Mouse (Mus musculus) spleen, adult 12 weeks (tissue): ENCODE measurements around the gene Hapln1.

Source experiments
- DNase-seq: peaks from one replicate; pipeline ENCODE4 v3.0.0; 2022; ENCODE audit warnings: low spot score

The Hapln1 gene

DNA sequence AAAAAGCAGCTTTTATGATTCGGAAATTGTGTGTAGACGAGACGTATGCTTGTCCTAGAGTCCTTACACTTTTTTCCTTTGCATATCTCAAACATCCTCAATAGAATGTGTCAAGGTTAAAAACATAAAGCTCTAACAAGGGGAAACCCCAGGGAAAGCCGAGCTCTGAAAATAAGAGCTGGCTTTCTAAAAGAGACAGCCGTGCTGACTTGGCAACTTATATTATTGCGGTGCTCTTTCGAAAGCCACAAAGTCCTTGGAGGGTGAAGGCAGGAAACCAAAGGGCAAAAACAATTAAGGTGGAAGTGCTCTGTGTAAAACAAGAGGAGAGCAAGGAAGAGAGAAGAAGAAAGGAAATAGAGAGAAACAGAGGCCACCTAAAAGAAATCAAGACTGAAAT is 60.9 kb downstream of the Hapln1 start:
- DNase-seq: no peak

DNA sequence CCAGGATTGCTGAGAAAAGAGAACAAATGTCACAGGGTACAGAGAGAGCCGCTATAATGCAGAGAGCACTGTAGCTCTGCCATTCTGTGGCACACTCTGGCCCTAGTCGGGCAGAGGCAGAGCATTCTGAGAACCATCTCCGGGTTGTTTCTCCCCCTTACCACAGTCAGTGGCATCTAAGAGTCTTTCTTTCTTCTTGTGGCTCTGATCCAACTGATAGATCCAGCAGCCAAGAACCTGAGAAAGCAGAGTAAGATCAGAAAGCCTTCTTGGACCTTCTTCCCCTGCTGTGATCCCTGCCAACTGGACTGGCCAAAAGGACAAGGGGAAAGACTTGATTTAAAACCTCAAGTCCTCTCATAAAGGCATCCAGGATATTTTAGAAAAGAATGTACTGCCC is 63.7 kb downstream of the Hapln1 start:
- DNase-seq: no peak

DNA sequence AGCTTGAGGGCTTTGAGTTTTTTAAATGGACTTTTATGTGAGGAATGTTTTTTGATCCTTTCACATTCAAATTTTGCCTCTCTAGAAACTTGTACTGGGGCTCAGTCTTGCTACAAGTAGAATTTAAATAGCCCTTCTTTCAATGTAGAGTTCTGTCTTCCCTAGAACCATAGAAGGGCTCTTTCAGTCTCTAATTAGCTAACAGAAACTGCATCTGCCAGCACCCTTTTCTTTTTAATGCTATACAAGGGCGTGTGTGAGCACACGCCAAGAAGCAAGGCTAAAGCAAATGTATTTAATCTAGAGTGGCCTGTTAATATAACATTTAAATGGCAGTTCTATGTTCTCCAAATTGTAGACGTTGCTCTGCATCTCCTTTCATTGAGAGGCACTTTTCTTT is 67.8 kb downstream of the Hapln1 start:
- DNase-seq: no peak

DNA sequence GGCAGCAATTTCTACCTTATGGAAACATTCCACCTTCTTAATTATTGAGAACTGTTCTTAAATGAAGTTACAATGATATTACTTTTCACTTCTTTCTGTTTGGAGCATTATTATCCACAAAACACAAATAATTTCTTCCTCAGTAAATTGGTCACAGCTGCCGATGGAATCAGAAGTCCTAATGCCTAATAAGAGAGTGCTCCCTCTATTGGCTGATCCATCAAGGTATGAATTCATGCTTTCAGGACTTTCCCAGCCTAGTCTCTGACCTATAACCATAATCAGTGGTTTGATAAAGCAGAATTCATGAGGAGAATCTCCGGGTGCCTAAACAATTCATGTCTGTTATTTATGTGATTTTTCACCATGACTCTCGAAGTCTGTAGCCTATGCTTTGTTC is 79.5 kb downstream of the Hapln1 start:
- DNase-seq: no peak

DNA sequence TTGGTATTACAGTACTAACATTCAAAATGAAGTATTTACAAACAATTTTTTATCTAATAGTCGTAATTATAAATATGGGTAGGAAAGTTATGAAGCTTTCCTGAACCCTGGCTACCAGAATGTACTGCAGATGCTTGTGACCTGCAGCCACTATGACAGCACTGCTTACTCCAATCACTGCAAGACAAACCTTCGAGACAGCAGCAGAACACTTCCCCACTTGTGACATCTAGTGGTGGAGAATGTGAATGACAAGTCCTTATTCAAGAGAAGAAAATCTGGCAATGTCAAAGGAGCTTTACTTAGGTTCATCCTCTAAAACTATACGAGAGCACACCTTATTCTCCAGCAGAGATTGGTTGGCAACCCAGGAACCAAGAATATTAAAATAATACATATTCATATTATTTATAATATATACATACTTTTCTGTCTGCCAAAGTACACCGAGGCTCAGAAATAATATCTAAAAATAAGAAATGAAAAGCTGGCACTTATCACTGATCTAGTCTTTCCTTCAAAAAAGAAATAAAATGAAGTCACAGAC is 94.6 kb downstream of the Hapln1 start:
- no peak for DNase-seq

DNA sequence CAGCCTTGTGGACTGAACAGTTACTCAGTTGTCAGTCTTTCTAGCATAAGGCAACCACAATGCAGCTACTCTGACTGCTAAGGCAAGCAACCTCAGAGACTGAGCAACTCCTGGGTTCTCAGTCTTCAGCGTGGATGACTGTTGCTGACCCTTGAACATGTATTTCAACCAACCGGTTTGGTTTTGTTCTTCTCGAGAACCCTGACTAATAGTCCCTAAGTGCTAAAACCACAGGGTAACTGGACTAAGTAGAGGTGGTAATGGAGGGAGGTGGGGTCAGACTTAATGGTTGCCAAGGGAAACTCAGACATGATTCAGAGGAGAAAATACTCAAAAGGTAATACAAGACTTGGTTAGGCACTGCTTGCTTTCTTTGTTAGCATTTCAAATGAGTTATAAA is 97.4 kb downstream of the Hapln1 start:
- DNase-seq: no peak

DNA sequence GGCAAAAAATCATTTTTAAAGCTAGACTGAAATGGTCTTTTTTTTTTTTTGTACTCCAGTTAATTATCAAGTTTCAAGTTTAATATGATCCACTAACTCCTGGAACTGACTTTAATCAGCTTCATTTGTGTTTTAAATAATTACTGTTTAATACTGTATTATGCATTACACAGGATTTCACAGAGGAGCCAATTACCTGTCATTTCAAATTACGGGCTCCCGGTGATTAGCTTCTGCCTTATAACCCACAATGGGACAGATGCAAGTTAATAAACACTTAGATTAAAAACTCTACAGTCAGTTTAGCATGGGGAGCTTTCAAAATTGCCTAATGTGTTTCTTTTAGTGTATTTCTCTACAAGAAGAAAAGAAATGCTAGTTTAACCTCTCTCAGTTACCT is 106.0 kb downstream of the Hapln1 start:
- DNase-seq: no peak

DNA sequence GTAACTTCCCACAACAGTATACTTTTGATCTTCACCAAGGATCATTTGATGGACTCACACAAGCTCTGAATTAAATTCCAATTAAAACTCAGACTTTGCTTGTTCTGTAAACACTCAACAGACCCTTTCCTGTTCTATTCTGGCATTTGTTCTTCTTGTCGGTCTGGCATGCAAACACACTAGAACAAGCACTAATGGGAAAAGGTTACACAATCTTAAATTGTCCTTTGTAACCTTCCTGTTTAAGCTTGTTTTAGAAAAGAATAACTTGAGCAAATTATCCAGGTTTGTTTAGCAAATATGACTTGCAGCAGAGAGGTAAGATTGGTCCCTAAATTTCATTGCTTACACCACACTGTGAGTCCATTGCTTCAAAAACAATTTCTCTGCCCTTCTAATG is 113.2 kb downstream of the Hapln1 start:
- DNase-seq: no peak

DNA sequence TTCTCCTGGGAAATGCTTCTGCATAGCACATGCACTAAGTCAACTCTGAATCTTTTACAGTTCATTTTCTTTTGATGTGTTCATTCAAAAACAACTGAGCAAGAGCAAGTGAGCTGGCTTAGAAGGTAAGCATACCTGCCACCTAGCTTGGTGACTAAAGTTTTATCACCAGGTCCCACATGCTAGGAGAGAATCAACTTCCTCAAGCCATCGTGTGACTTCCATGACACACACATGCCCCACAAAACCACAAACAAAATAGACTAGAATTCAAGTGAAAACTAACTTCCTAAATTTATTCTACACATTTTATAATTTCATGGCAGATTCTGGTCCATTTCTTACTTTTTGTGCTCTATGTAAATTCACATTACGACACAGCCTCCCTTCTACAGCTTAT is 113.7 kb downstream of the Hapln1 start:
- no peak for DNase-seq

DNA sequence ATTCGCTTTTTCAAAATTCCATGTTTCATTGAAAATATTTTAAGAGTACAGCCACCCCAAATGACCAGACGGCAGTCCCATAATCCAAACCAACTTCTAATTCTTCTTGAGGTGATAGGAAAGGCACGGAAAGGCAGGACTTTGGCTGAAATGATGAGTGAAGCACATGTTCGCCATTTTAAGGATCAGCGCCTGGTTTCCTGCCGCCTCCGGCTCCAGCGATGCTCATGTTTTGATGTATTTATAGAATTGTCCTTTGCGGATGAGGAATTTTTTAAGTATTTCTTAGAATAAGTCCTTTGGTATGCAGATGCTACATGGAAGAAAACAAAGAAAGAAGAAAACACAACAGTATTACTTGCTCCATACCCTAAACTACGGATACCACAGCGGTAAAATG is 117.5 kb downstream of the Hapln1 start:
- no peak for DNase-seq
